Mouse (Mus musculus): Measurements from ENCODE around the gene Wscd2.

Gene Wscd2

GRCm38 (mm10) chr5:113550249-113550648, 60.1 kb downstream of the Wscd2 start:
- TF ChIP-seq NANOG (IDR thresholded peaks at IDR 0.05; ENCODE audit: borderline replicate concordance, low read length) (no peak), POU5F1 (IDR thresholded peaks at IDR 0.05; ENCODE audit: borderline replicate concordance, low read length) (no peak), CTCF (conservative IDR thresholded peaks at IDR 0.05; ENCODE audit: low read length) (no peak)
- no peaks in the 10 kb centered on the region for H3K36me3 ChIP-seq (ENCODE audit: insufficient read depth, low read length)
- peak overlapping the region; percentile 77 for H3K4me3 ChIP-seq (replicated peaks; ENCODE audit: low read length)
- no peaks in the 10 kb centered on the region for H3K9me3 ChIP-seq (ENCODE audit: low read length)
- H3K4me1 ChIP-seq (replicated peaks; ENCODE audit: low read depth, low read length): peaks cover 42% of the 10 kb centered on the region
- peaks cover 23% of the 10 kb centered on the region for H3K27me3 ChIP-seq (ENCODE audit: insufficient read depth, low read length)

GRCm38 (mm10) chr5:113550759-113551158, 60.6 kb downstream of the Wscd2 start:
- H3K9me3 ChIP-seq (ENCODE audit: low read length): no peaks in the 10 kb centered on the region
- peak overlapping the region; percentile 77 for H3K4me3 ChIP-seq (replicated peaks; ENCODE audit: low read length)
- H3K4me1 ChIP-seq (replicated peaks; ENCODE audit: low read depth, low read length): peaks cover 42% of the 10 kb centered on the region
- no peak for TF ChIP-seq CTCF (conservative IDR thresholded peaks at IDR 0.05; ENCODE audit: low read length)
- TF ChIP-seq POU5F1 (IDR thresholded peaks at IDR 0.05; ENCODE audit: borderline replicate concordance, low read length): no peak
- TF ChIP-seq NANOG (IDR thresholded peaks at IDR 0.05; ENCODE audit: borderline replicate concordance, low read length): no peak
- no peaks in the 10 kb centered on the region for H3K36me3 ChIP-seq (ENCODE audit: insufficient read depth, low read length)
- peaks cover 22% of the 10 kb centered on the region for H3K27me3 ChIP-seq (ENCODE audit: insufficient read depth, low read length)

GRCm38 (mm10) chr5:113553402-113553897, 63.3 kb downstream of the Wscd2 start:
- H3K27me3 ChIP-seq (ENCODE audit: insufficient read depth, low read length): peaks cover 21% of the 10 kb centered on the region
- no peak overlapping the region for H3K4me3 ChIP-seq (replicated peaks; ENCODE audit: low read length)
- no peaks in the 10 kb centered on the region for H3K36me3 ChIP-seq (ENCODE audit: insufficient read depth, low read length)
- peaks cover 36% of the 10 kb centered on the region for H3K4me1 ChIP-seq (replicated peaks; ENCODE audit: low read depth, low read length)
- no peak for TF ChIP-seq NANOG (IDR thresholded peaks at IDR 0.05; ENCODE audit: borderline replicate concordance, low read length)
- TF ChIP-seq CTCF (conservative IDR thresholded peaks at IDR 0.05; ENCODE audit: low read length): no peak
- TF ChIP-seq POU5F1 (IDR thresholded peaks at IDR 0.05; ENCODE audit: borderline replicate concordance, low read length): no peak
- no peaks in the 10 kb centered on the region for H3K9me3 ChIP-seq (ENCODE audit: low read length)

- Histone ChIP-seq H3K27me3 (ENCODE audit: insufficient read depth, low read length) (peaks cover 21% of the 10 kb centered on the region), H3K4me1 (replicated peaks; ENCODE audit: low read depth, low read length) (peaks cover 35% of the 10 kb centered on the region), H3K4me3 (replicated peaks; ENCODE audit: low read length) (no peak overlapping the region), H3K36me3 (ENCODE audit: insufficient read depth, low read length) (no peaks in the 10 kb centered on the region), H3K9me3 (ENCODE audit: low read length) (no peaks in the 10 kb centered on the region)
- TF ChIP-seq CTCF (conservative IDR thresholded peaks at IDR 0.05; ENCODE audit: low read length) (no peak), NANOG (IDR thresholded peaks at IDR 0.05; ENCODE audit: borderline replicate concordance, low read length) (no peak), POU5F1 (IDR thresholded peaks at IDR 0.05; ENCODE audit: borderline replicate concordance, low read length) (no peak)
Measured at GRCm38 (mm10) chr5:113554095-113554494, 64.0 kb downstream of the Wscd2 start.

GRCm38 (mm10) chr5:113554571-113554970, 64.4 kb downstream of the Wscd2 start:
- H3K9me3 ChIP-seq (ENCODE audit: low read length): no peaks in the 10 kb centered on the region
- peaks cover 21% of the 10 kb centered on the region for H3K27me3 ChIP-seq (ENCODE audit: insufficient read depth, low read length)
- H3K36me3 ChIP-seq (ENCODE audit: insufficient read depth, low read length): no peaks in the 10 kb centered on the region
- H3K4me1 ChIP-seq (replicated peaks; ENCODE audit: low read depth, low read length): peaks cover 35% of the 10 kb centered on the region
- H3K4me3 ChIP-seq (replicated peaks; ENCODE audit: low read length): no peak overlapping the region
- TF ChIP-seq NANOG (IDR thresholded peaks at IDR 0.05; ENCODE audit: borderline replicate concordance, low read length) (no peak), POU5F1 (IDR thresholded peaks at IDR 0.05; ENCODE audit: borderline replicate concordance, low read length) (no peak), CTCF (conservative IDR thresholded peaks at IDR 0.05; ENCODE audit: low read length) (no peak)

- H3K36me3 ChIP-seq (ENCODE audit: insufficient read depth, low read length): no peaks in the 10 kb centered on the region
- H3K4me3 ChIP-seq (replicated peaks; ENCODE audit: low read length): no peak overlapping the region
- H3K4me1 ChIP-seq (replicated peaks; ENCODE audit: low read depth, low read length): peaks cover 27% of the 10 kb centered on the region
- TF ChIP-seq POU5F1 (IDR thresholded peaks at IDR 0.05; ENCODE audit: borderline replicate concordance, low read length) (no peak), CTCF (conservative IDR thresholded peaks at IDR 0.05; ENCODE audit: low read length) (no peak), NANOG (IDR thresholded peaks at IDR 0.05; ENCODE audit: borderline replicate concordance, low read length) (no peak)
- H3K27me3 ChIP-seq (ENCODE audit: insufficient read depth, low read length): peaks cover 21% of the 10 kb centered on the region
- no peaks in the 10 kb centered on the region for H3K9me3 ChIP-seq (ENCODE audit: low read length)
Measured at GRCm38 (mm10) chr5:113555684-113556083, 65.6 kb downstream of the Wscd2 start.

GRCm38 (mm10) chr5:113558065-113558464, 67.9 kb downstream of the Wscd2 start:
- H3K9me3 ChIP-seq (ENCODE audit: low read length): no peaks in the 10 kb centered on the region
- TF ChIP-seq NANOG (IDR thresholded peaks at IDR 0.05; ENCODE audit: borderline replicate concordance, low read length) (no peak), CTCF (conservative IDR thresholded peaks at IDR 0.05; ENCODE audit: low read length) (no peak), POU5F1 (IDR thresholded peaks at IDR 0.05; ENCODE audit: borderline replicate concordance, low read length) (no peak)

GRCm38 (mm10) chr5:113559627-113560026, 69.5 kb downstream of the Wscd2 start:
- Histone ChIP-seq H3K4me3 (replicated peaks; ENCODE audit: low read length) (no peak overlapping the region), H3K27me3 (ENCODE audit: insufficient read depth, low read length) (0 out of 2 replicates have a peak, but pooled peaks cover 9% of the 10 kb centered on the region), H3K9me3 (ENCODE audit: low read length) (no peaks in the 10 kb centered on the region), H3K36me3 (ENCODE audit: insufficient read depth, low read length) (peaks cover 4% of the 10 kb centered on the region), H3K4me1 (replicated peaks; ENCODE audit: low read depth, low read length) (peaks cover 17% of the 10 kb centered on the region)
- TF ChIP-seq NANOG (IDR thresholded peaks at IDR 0.05; ENCODE audit: borderline replicate concordance, low read length) (no peak), CTCF (conservative IDR thresholded peaks at IDR 0.05; ENCODE audit: low read length) (no peak), POU5F1 (IDR thresholded peaks at IDR 0.05; ENCODE audit: borderline replicate concordance, low read length) (no peak)

More at GRCm38 (mm10) chr5:113558065-113558464, 67.9 kb downstream of the Wscd2 start:
- Histone ChIP-seq H3K4me3 (replicated peaks; ENCODE audit: low read length) (no peak overlapping the region), H3K27me3 (ENCODE audit: insufficient read depth, low read length) (peaks cover 7% of the 10 kb centered on the region), H3K36me3 (ENCODE audit: insufficient read depth, low read length) (peaks cover 4% of the 10 kb centered on the region), H3K4me1 (replicated peaks; ENCODE audit: low read depth, low read length) (peaks cover 26% of the 10 kb centered on the region)

- no peaks in the 10 kb centered on the region for H3K9me3 ChIP-seq (ENCODE audit: low read length)
- TF ChIP-seq POU5F1 (IDR thresholded peaks at IDR 0.05; ENCODE audit: borderline replicate concordance, low read length) (no peak), NANOG (IDR thresholded peaks at IDR 0.05; ENCODE audit: borderline replicate concordance, low read length) (no peak), CTCF (conservative IDR thresholded peaks at IDR 0.05; ENCODE audit: low read length) (no peak)
- H3K36me3 ChIP-seq (ENCODE audit: insufficient read depth, low read length): peaks cover 4% of the 10 kb centered on the region
- peaks cover 47% of the 10 kb centered on the region for H3K4me1 ChIP-seq (replicated peaks; ENCODE audit: low read depth, low read length)
- no peak overlapping the region for H3K4me3 ChIP-seq (replicated peaks; ENCODE audit: low read length)
- peaks cover 9% of the 10 kb centered on the region; the same call in 1 of the 2 replicates for H3K27me3 ChIP-seq (ENCODE audit: insufficient read depth, low read length)
Measured at GRCm38 (mm10) chr5:113564463-113564862, 74.3 kb downstream of the Wscd2 start.
